Mouse (Mus musculus): ENCODE results near the gene Zfp663. TPM values are rescaled to one million over a fixed set of nuclear protein-coding genes. Genes with fewer than 3 reads are reported as not detected.
A peak's percentile ranks its signal among the peaks of the same experiment; 100 is the strongest.

The Zfp663 gene
- polyA plus RNA-seq, 1 experiment from 2014 or later: 1.2 TPM

- Histone ChIP-seq H3K4me1 (replicated peaks) (peaks cover 17% of the 10 kb centered on the region), H3K9ac (replicated peaks) (peak overlapping the region; percentile 50), H3K27me3 (peaks cover 57% of the 10 kb centered on the region), H3K4me2 (peak overlapping the region; percentile 65), H3K4me3 (replicated peaks) (peak overlapping the region; percentile 41), H3K27ac (no peak overlapping the region), H3K36me3 (no peaks in the 10 kb centered on the region), H3K9me3 (no peaks in the 10 kb centered on the region)
- WGBS: 1% methylated on average over 12 of the region's 13 CpGs
- ATAC-seq (ENCODE audit: insufficient number of reproducible peaks, insufficient read depth, low FRiP score, low TSS enrichment, low read depth): no peak
Measured at GRCm38 (mm10) chr2:165367868-165368439, 575 bp downstream of the Zfp663 start.

GRCm38 (mm10) chr2:165367047-165367520 lies 1.4 kb downstream of the Zfp663 start:
- Histone ChIP-seq H3K4me3 (replicated peaks) (no peak overlapping the region), H3K9me3 (no peaks in the 10 kb centered on the region), H3K36me3 (no peaks in the 10 kb centered on the region), H3K27me3 (peaks cover 64% of the 10 kb centered on the region), H3K27ac (no peak overlapping the region), H3K4me2 (no peak overlapping the region), H3K4me1 (replicated peaks) (peaks cover 17% of the 10 kb centered on the region), H3K9ac (replicated peaks) (no peak overlapping the region)
- 10% methylated on average over 5 of the region's 8 CpGs for WGBS
- ATAC-seq (ENCODE audit: insufficient number of reproducible peaks, insufficient read depth, low FRiP score, low TSS enrichment, low read depth): no peak

GRCm38 (mm10) chr2:165364334-165365091 lies 4.0 kb downstream of the Zfp663 start:
- H3K9ac ChIP-seq (replicated peaks): no peak overlapping the region; the same call in 1 of the 2 replicates
- H3K4me3 ChIP-seq (replicated peaks): peak overlapping the region; percentile 20; the same call in 1 of the 2 replicates
- no peaks in the 10 kb centered on the region for H3K9me3 ChIP-seq
- H3K27ac ChIP-seq: no peak overlapping the region
- peaks cover 61% of the 10 kb centered on the region for H3K27me3 ChIP-seq
- peaks cover 17% of the 10 kb centered on the region for H3K4me1 ChIP-seq (replicated peaks)
- no peaks in the 10 kb centered on the region for H3K36me3 ChIP-seq
- H3K4me2 ChIP-seq: peak overlapping the region; percentile 42
- 13% methylated on average over 21 of the region's 21 CpGs for whole genome bisulfite sequencing
- peak; percentile 33; the same call in 1 of the 2 replicates for ATAC-seq (ENCODE audit: insufficient number of reproducible peaks, insufficient read depth, low FRiP score, low TSS enrichment, low read depth)

GRCm38 (mm10) chr2:165363282-165363681 lies 5.2 kb downstream of the Zfp663 start:
- peaks cover 12% of the 10 kb centered on the region for H3K4me1 ChIP-seq (replicated peaks)
- no peak overlapping the region for H3K4me2 ChIP-seq
- H3K36me3 ChIP-seq: no peaks in the 10 kb centered on the region
- peaks cover 51% of the 10 kb centered on the region for H3K27me3 ChIP-seq
- H3K9me3 ChIP-seq: no peaks in the 10 kb centered on the region
- no peak overlapping the region for H3K27ac ChIP-seq
- no peak for ATAC-seq (ENCODE audit: insufficient number of reproducible peaks, insufficient read depth, low FRiP score, low TSS enrichment, low read depth)
- H3K9ac ChIP-seq (replicated peaks): no peak overlapping the region
- H3K4me3 ChIP-seq (replicated peaks): no peak overlapping the region
- WGBS: 86% methylated on average over 6 of the region's 6 CpGs

- no peak for ATAC-seq (ENCODE audit: insufficient number of reproducible peaks, insufficient read depth, low FRiP score, low TSS enrichment, low read depth)
- Histone ChIP-seq H3K36me3 (no peaks in the 10 kb centered on the region), H3K9ac (replicated peaks) (no peak overlapping the region), H3K9me3 (no peaks in the 10 kb centered on the region), H3K27ac (no peak overlapping the region), H3K4me1 (replicated peaks) (no peaks in the 10 kb centered on the region), H3K27me3 (peaks cover 29% of the 10 kb centered on the region), H3K4me2 (no peak overlapping the region), H3K4me3 (replicated peaks) (no peak overlapping the region)
- WGBS: 0% methylated on average over 1 of the region's 1 CpGs
Measured at GRCm38 (mm10) chr2:165360861-165361260, 7.7 kb downstream of the Zfp663 start.

GRCm38 (mm10) chr2:165351828-165352513 lies 16.6 kb downstream of the Zfp663 start:
- Histone ChIP-seq H3K36me3 (no peaks in the 10 kb centered on the region), H3K27ac (no peak overlapping the region), H3K4me2 (no peak overlapping the region), H3K4me3 (replicated peaks) (no peak overlapping the region), H3K9me3 (peaks cover 22% of the 10 kb centered on the region), H3K9ac (replicated peaks) (no peak overlapping the region), H3K4me1 (replicated peaks) (no peaks in the 10 kb centered on the region), H3K27me3 (peaks cover 3% of the 10 kb centered on the region; the same call in 1 of the 2 replicates)
- no peak for ATAC-seq (ENCODE audit: insufficient number of reproducible peaks, insufficient read depth, low FRiP score, low TSS enrichment, low read depth)
- WGBS: 89% methylated on average over 20 of the region's 20 CpGs

- H3K27me3 ChIP-seq: peaks cover 3% of the 10 kb centered on the region; the same call in 1 of the 2 replicates
- H3K9me3 ChIP-seq: peaks cover 22% of the 10 kb centered on the region
- ATAC-seq (ENCODE audit: insufficient number of reproducible peaks, insufficient read depth, low FRiP score, low TSS enrichment, low read depth): no peak
- H3K4me2 ChIP-seq: no peak overlapping the region
- H3K27ac ChIP-seq: no peak overlapping the region
- H3K4me1 ChIP-seq (replicated peaks): no peaks in the 10 kb centered on the region
- WGBS: 21% methylated on average over 8 of the region's 8 CpGs
- H3K4me3 ChIP-seq (replicated peaks): no peak overlapping the region
- no peak overlapping the region for H3K9ac ChIP-seq (replicated peaks)
- no peaks in the 10 kb centered on the region for H3K36me3 ChIP-seq
Measured at GRCm38 (mm10) chr2:165349466-165349865, 19.1 kb downstream of the Zfp663 start.

- no peaks in the 10 kb centered on the region for H3K36me3 ChIP-seq
- ATAC-seq (ENCODE audit: insufficient number of reproducible peaks, insufficient read depth, low FRiP score, low TSS enrichment, low read depth): no peak
- no peaks in the 10 kb centered on the region for H3K4me1 ChIP-seq (replicated peaks)
- no peak overlapping the region for H3K4me3 ChIP-seq (replicated peaks)
- no peaks in the 10 kb centered on the region for H3K9me3 ChIP-seq
- H3K4me2 ChIP-seq: no peak overlapping the region
- 87% methylated on average over 5 of the region's 5 CpGs for WGBS
- no peak overlapping the region for H3K27ac ChIP-seq
- H3K27me3 ChIP-seq: peaks cover 7% of the 10 kb centered on the region
- no peak overlapping the region for H3K9ac ChIP-seq (replicated peaks)
Measured at GRCm38 (mm10) chr2:165346180-165346579, 22.3 kb downstream of the Zfp663 start.

GRCm38 (mm10) chr2:165337191-165337590 lies 31.3 kb downstream of the Zfp663 start:
- H3K4me1 ChIP-seq (replicated peaks): no peaks in the 10 kb centered on the region
- no peak overlapping the region for H3K9ac ChIP-seq (replicated peaks)
- H3K9me3 ChIP-seq: no peaks in the 10 kb centered on the region
- no peak overlapping the region for H3K27ac ChIP-seq
- H3K4me3 ChIP-seq (replicated peaks): no peak overlapping the region
- no peaks in the 10 kb centered on the region for H3K36me3 ChIP-seq
- ATAC-seq (ENCODE audit: insufficient number of reproducible peaks, insufficient read depth, low FRiP score, low TSS enrichment, low read depth): no peak
- H3K4me2 ChIP-seq: no peak overlapping the region
- H3K27me3 ChIP-seq: peaks cover 13% of the 10 kb centered on the region
- WGBS: 31% methylated on average over 3 of the region's 3 CpGs

GRCm38 (mm10) chr2:165332610-165333210 lies 35.8 kb downstream of the Zfp663 start:
- Histone ChIP-seq H3K4me3 (replicated peaks) (no peak overlapping the region), H3K9me3 (no peaks in the 10 kb centered on the region), H3K27me3 (peaks cover 9% of the 10 kb centered on the region; the same call in 1 of the 2 replicates), H3K36me3 (no peaks in the 10 kb centered on the region), H3K4me1 (replicated peaks) (no peaks in the 10 kb centered on the region), H3K4me2 (no peak overlapping the region), H3K9ac (replicated peaks) (no peak overlapping the region), H3K27ac (no peak overlapping the region)
- WGBS: 48% methylated on average over 14 of the region's 14 CpGs
- no peak for ATAC-seq (ENCODE audit: insufficient number of reproducible peaks, insufficient read depth, low FRiP score, low TSS enrichment, low read depth)

GRCm38 (mm10) chr2:165329703-165330102 lies 38.8 kb downstream of the Zfp663 start:
- no peak overlapping the region for H3K9ac ChIP-seq (replicated peaks)
- no peak for ATAC-seq (ENCODE audit: insufficient number of reproducible peaks, insufficient read depth, low FRiP score, low TSS enrichment, low read depth)
- H3K4me1 ChIP-seq (replicated peaks): peaks cover 18% of the 10 kb centered on the region
- no peaks in the 10 kb centered on the region for H3K36me3 ChIP-seq
- no peaks in the 10 kb centered on the region for H3K9me3 ChIP-seq
- 42% methylated on average over 3 of the region's 3 CpGs for WGBS
- H3K4me2 ChIP-seq: no peak overlapping the region
- H3K4me3 ChIP-seq (replicated peaks): no peak overlapping the region
- peaks cover 9% of the 10 kb centered on the region; the same call in 1 of the 2 replicates for H3K27me3 ChIP-seq
- no peak overlapping the region for H3K27ac ChIP-seq
